Mouse (Mus musculus) stomach, postnatal 0 days (tissue): ENCODE measurements around the gene Sft2d2. TPM values are rescaled to one million over a fixed set of nuclear protein-coding genes. Genes with fewer than 3 reads are reported as not detected.

ENCODE experiments used
- ATAC-seq: fragments of 200-750 bp; cut with Nextera tagmentation; 2 replicates; pipeline ENCODE4 v1.8.0; 2017; ENCODE audit not compliant: low FRiP score, low TSS enrichment
- DNase-seq: peaks from one replicate; pipeline ENCODE4 v3.0.0-alpha.2; 2016; ENCODE audit warnings: low spot score
- H3K27ac ChIP-seq: fragments of 300-500 bp; sonication (generic); replicated peaks from 2 replicates; pipeline ENCODE4 v1.5.1; 2014; ENCODE audit warnings: mild to moderate bottlenecking, control low read depth
- H3K27me3 ChIP-seq: fragments of 300-500 bp; sonication (generic); 2 replicates; pipeline ENCODE4 v1.6.1; 2014; ENCODE audit warnings: low read length; ENCODE audit not compliant: control insufficient read depth, insufficient read depth
- H3K36me3 ChIP-seq: fragments of 300-500 bp; sonication (generic); 2 replicates; pipeline ENCODE4 v1.6.1; 2014; ENCODE audit warnings: low read length, mixed read lengths; ENCODE audit not compliant: control insufficient read depth, insufficient read depth
- H3K4me1 ChIP-seq: fragments of 300-500 bp; sonication (generic); replicated peaks from 2 replicates; pipeline ENCODE4 v1.6.1; 2014; ENCODE audit warnings: antibody characterized with exemption; ENCODE audit not compliant: control insufficient read depth, insufficient read depth
- H3K4me2 ChIP-seq: fragments of 300-500 bp; sonication (generic); replicated peaks from 2 replicates; pipeline ENCODE4 v1.6.1; 2014; ENCODE audit warnings: low read depth, mild to moderate bottlenecking, control low read depth, moderate library complexity
- H3K4me3 ChIP-seq: fragments of 300-500 bp; sonication (generic); 2 replicates; pipeline ENCODE4 v1.5.1; 2014; ENCODE audit warnings: low read depth, low read length, control low read depth
- H3K9ac ChIP-seq: fragments of 300-500 bp; sonication (generic); 2 replicates; pipeline ENCODE4 v1.6.1; 2014; ENCODE audit warnings: mild to moderate bottlenecking, low read length, control low read depth, mixed read lengths
- H3K9me3 ChIP-seq: fragments of 300-500 bp; sonication (generic); 2 replicates; pipeline ENCODE4 v1.6.1; 2016; ENCODE audit warnings: low read length; ENCODE audit not compliant: control insufficient read depth
- CTCF ChIP-seq: IDR thresholded peaks from 2 replicates; pipeline ENCODE4 v1.5.1; 2016; ENCODE audit warnings: antibody characterized with exemption, low read depth, mild to moderate bottlenecking, moderate library complexity
- EP300 ChIP-seq: optimal IDR thresholded peaks from 2 replicates; pipeline ENCODE3; 2016; ENCODE audit warnings: antibody characterized with exemption
- WGBS: fragments of 180-500 bp; shearing (Covaris S2); extraction: QIAGEN DNeasy Blood & Tissue Kit; methylation state at CpG from one replicate; pipeline ENCODE4 v1.1.7; 2014; 5-methylcytosine and 5-hydroxymethylcytosine counted together
- polyA plus RNA-seq: library from polyadenylated mRNA; unstranded; fragments of >200 nt; fragmentation: Nextera tagmentation; extraction: Ambion mirVana; gene quantifications from 2 replicates; pipeline ENCODE4 v1.2.1, GENCODE M21; 2015

Gene Sft2d2
- polyA plus RNA-seq, 1 experiment from 2014 or later: 19.8 TPM

- Histone ChIP-seq H3K4me1 (no peaks in the 10 kb centered on the region), H3K4me3 (no peak overlapping the region), H3K9ac (no peak overlapping the region), H3K27ac (0 out of 2 replicates have a peak overlapping the region, but pooled peaks have one; percentile 24), H3K36me3 (no peaks in the 10 kb centered on the region), H3K9me3 (no peaks in the 10 kb centered on the region), H3K27me3 (no peaks in the 10 kb centered on the region), H3K4me2 (no peak overlapping the region)
- ATAC-seq (peak; percentile 64), DNase-seq (peak; percentile 46)
- WGBS: 63% methylated on average over 10 of the region's 10 CpGs
- TF ChIP-seq EP300 (no peak), CTCF (no peak)
Observed at GRCm38 (mm10) chr1:165188806-165189580, 5.2 kb downstream of the Sft2d2 start.

- 76% methylated on average over 5 of the region's 5 CpGs for WGBS
- TF ChIP-seq CTCF: no peak
- TF ChIP-seq EP300: no peak
- ATAC-seq (no peak), DNase-seq (no peak)
- Histone ChIP-seq H3K9me3 (no peaks in the 10 kb centered on the region), H3K4me3 (no peak overlapping the region), H3K36me3 (no peaks in the 10 kb centered on the region; the same call in 1 of the 2 replicates), H3K27me3 (no peaks in the 10 kb centered on the region), H3K4me2 (no peak overlapping the region), H3K9ac (no peak overlapping the region), H3K27ac (no peak overlapping the region), H3K4me1 (no peaks in the 10 kb centered on the region)
Observed at GRCm38 (mm10) chr1:165187357-165187756, 6.9 kb downstream of the Sft2d2 start.

GRCm38 (mm10) chr1:165186491-165186890, 7.7 kb downstream of the Sft2d2 start:
- no peak overlapping the region for H3K27ac ChIP-seq
- H3K27me3 ChIP-seq: no peaks in the 10 kb centered on the region
- TF ChIP-seq CTCF (no peak), EP300 (no peak)
- no peaks in the 10 kb centered on the region for H3K4me1 ChIP-seq
- no peaks in the 10 kb centered on the region for H3K9me3 ChIP-seq
- H3K4me3 ChIP-seq: no peak overlapping the region
- DNase-seq (no peak), ATAC-seq (no peak)
- no peaks in the 10 kb centered on the region; the same call in 1 of the 2 replicates for H3K36me3 ChIP-seq
- no peak overlapping the region for H3K9ac ChIP-seq
- 85% methylated on average over 12 of the region's 12 CpGs for WGBS
- H3K4me2 ChIP-seq: no peak overlapping the region

- H3K4me3 ChIP-seq: no peak overlapping the region
- H3K9ac ChIP-seq: no peak overlapping the region
- TF ChIP-seq CTCF (no peak), EP300 (no peak)
- H3K27ac ChIP-seq: no peak overlapping the region
- H3K4me1 ChIP-seq: no peaks in the 10 kb centered on the region
- H3K27me3 ChIP-seq: no peaks in the 10 kb centered on the region
- DNase-seq: no peak
- no peaks in the 10 kb centered on the region; the same call in 1 of the 2 replicates for H3K36me3 ChIP-seq
- H3K9me3 ChIP-seq: no peaks in the 10 kb centered on the region
- no peak overlapping the region for H3K4me2 ChIP-seq
- 70% methylated on average over 7 of the region's 7 CpGs for WGBS
- no peak for ATAC-seq
Observed at GRCm38 (mm10) chr1:165185116-165185515, 9.1 kb downstream of the Sft2d2 start.

GRCm38 (mm10) chr1:165184178-165184577, 10.1 kb downstream of the Sft2d2 start:
- no peak overlapping the region for H3K4me3 ChIP-seq
- no peaks in the 10 kb centered on the region for H3K27me3 ChIP-seq
- no peak for TF ChIP-seq EP300
- TF ChIP-seq CTCF: no peak
- no peak overlapping the region for H3K27ac ChIP-seq
- ATAC-seq (no peak), DNase-seq (no peak)
- no peaks in the 10 kb centered on the region for H3K9me3 ChIP-seq
- WGBS: 83% methylated on average over 3 of the region's 3 CpGs
- no peaks in the 10 kb centered on the region for H3K4me1 ChIP-seq
- H3K9ac ChIP-seq: no peak overlapping the region
- no peaks in the 10 kb centered on the region; the same call in 1 of the 2 replicates for H3K36me3 ChIP-seq
- H3K4me2 ChIP-seq: no peak overlapping the region

- 59% methylated on average over 6 of the region's 6 CpGs for WGBS
Observed at GRCm38 (mm10) chr1:165183400-165183799, 10.8 kb downstream of the Sft2d2 start.

More at GRCm38 (mm10) chr1:165183400-165183799, 10.8 kb downstream of the Sft2d2 start:
- H3K4me3 ChIP-seq: no peak overlapping the region
- H3K9ac ChIP-seq: no peak overlapping the region
- ATAC-seq (no peak), DNase-seq (no peak)
- H3K4me1 ChIP-seq: no peaks in the 10 kb centered on the region
- H3K27me3 ChIP-seq: no peaks in the 10 kb centered on the region
- TF ChIP-seq EP300: no peak
- no peak for TF ChIP-seq CTCF
- H3K9me3 ChIP-seq: no peaks in the 10 kb centered on the region
- H3K4me2 ChIP-seq: no peak overlapping the region
- H3K36me3 ChIP-seq: no peaks in the 10 kb centered on the region; the same call in 1 of the 2 replicates
- H3K27ac ChIP-seq: no peak overlapping the region
